Mouse (Mus musculus): ENCODE measurements around the gene Ptprm. TPM values are rescaled to one million over a fixed set of nuclear protein-coding genes. Genes with fewer than 3 reads are reported as not detected.

Gene Ptprm
- polyA plus RNA-seq, 2 experiments = 0.66 to 0.79 TPM

DNA sequence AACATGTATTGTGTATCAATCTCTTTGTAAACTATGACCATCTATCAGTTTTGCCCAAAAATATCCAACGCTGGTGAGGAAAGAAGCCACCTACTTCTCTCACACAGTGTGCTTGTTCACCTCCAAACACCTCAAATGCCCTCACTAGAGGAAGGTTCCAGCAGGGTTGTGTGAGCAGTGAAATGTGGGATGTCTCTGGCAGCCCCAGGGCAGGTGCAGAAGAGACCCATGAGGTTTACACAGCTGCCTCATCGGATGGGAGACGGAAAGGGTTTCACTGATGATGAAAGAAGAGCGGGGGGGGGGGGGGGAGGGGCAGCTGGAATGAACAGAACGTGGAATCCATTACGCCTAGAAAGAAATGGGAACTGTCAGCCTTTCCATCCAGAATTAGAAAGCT lies 98.1 kb downstream of the Ptprm start:
- ATAC-seq (ENCODE audit: insufficient read depth) = no peak

DNA sequence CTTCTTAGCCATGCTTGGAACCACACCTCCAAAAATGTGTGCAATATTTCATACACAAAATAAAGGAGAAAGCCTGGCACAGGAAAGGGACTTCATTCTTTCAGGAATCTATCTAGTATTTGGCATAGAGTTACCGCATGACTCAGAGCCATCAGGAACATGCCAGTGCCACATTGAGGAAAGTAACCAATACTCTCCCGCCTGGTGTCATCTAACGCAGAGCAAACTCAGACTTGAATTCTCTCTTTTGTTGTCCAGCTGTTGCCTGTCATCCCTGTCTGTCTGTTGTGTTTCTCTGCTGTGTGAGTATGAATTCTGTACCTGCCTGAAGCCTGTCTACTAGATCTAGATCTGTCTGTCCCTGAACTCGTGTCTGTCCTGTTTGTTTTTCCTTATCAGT lies 100.8 kb downstream of the Ptprm start:
- no peaks in the 10 kb centered on the region for H3K36me3 ChIP-seq (replicated peaks; ENCODE audit: control insufficient read depth, insufficient read depth, low read depth)
- H3K4me2 ChIP-seq (ENCODE audit: low read depth) = no peak overlapping the region
- H3K27ac ChIP-seq = no peak overlapping the region
- no peak overlapping the region for H3K4me3 ChIP-seq (ENCODE audit: insufficient read depth in 1 of 2, low read depth in 2 of 2, low read length in 2 of 2)
- 56% methylated on average over 4 of the region's 4 CpGs for WGBS (ENCODE audit: insufficient replicate concordance)
- TF ChIP-seq EP300 (IDR thresholded peaks at IDR 0.05; ENCODE audit: low read depth) (no peak), CTCF (IDR thresholded peaks at IDR 0.05; ENCODE audit: low read depth) (no peak)
- no peaks in the 10 kb centered on the region for H3K9me3 ChIP-seq (ENCODE audit: control insufficient read depth, low read length)
- no peak for ATAC-seq (ENCODE audit: insufficient read depth)
- no peaks in the 10 kb centered on the region for H3K27me3 ChIP-seq (ENCODE audit: control insufficient read depth, insufficient read depth, low read length)
- H3K4me1 ChIP-seq (replicated peaks; ENCODE audit: control insufficient read depth in 2 of 2, insufficient read depth in 2 of 2, low read length in 1 of 2) = no peaks in the 10 kb centered on the region
- H3K9ac ChIP-seq (replicated peaks) = no peak overlapping the region
- DNase-seq (ENCODE audit: low read depth in 3 of 3, low spot score in 3 of 3) = no peak

More for the DNA sequence above, 98.1 kb downstream of the Ptprm start:
- TF ChIP-seq CTCF (IDR thresholded peaks at IDR 0.05; ENCODE audit: low read depth) (no peak), EP300 (IDR thresholded peaks at IDR 0.05; ENCODE audit: low read depth) (no peak)
- 59% methylated on average over 5 of the region's 6 CpGs for WGBS (ENCODE audit: insufficient replicate concordance)
- no peak overlapping the region for H3K27ac ChIP-seq
- no peaks in the 10 kb centered on the region for H3K9me3 ChIP-seq (ENCODE audit: control insufficient read depth, low read length)
- no peaks in the 10 kb centered on the region for H3K36me3 ChIP-seq (replicated peaks; ENCODE audit: control insufficient read depth, insufficient read depth, low read depth)
- H3K4me1 ChIP-seq (replicated peaks; ENCODE audit: control insufficient read depth in 2 of 2, insufficient read depth in 2 of 2, low read length in 1 of 2) = no peaks in the 10 kb centered on the region
- no peak overlapping the region for H3K4me2 ChIP-seq (ENCODE audit: low read depth)
- H3K4me3 ChIP-seq (ENCODE audit: insufficient read depth in 1 of 2, low read depth in 2 of 2, low read length in 2 of 2) = no peak overlapping the region
- no peak overlapping the region for H3K9ac ChIP-seq (replicated peaks)
- no peak for DNase-seq (ENCODE audit: low read depth in 3 of 3, low spot score in 3 of 3)
- no peaks in the 10 kb centered on the region for H3K27me3 ChIP-seq (ENCODE audit: control insufficient read depth, insufficient read depth, low read length)

DNA sequence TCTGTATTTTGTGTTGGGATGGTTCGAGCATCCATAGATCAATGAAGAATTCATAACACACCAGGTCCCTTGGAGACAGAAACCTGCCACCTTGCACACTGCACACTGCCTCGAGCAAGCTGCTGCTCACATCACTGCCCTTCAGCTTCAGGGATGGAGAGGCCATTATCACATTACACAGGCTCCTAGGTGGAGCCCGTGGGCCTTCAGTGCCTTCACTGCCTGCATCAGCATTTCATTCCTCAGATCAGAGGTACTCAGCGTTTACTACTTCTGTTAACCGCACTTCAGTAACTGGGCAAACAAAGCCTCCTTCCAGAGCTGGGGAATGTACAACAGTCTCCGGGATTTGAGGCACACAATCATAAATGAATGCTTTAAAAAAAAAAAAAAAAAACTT lies 101.3 kb downstream of the Ptprm start:
- Histone ChIP-seq H3K27me3 (ENCODE audit: control insufficient read depth, insufficient read depth, low read length) (no peaks in the 10 kb centered on the region), H3K36me3 (replicated peaks; ENCODE audit: control insufficient read depth, insufficient read depth, low read depth) (no peaks in the 10 kb centered on the region), H3K4me3 (ENCODE audit: insufficient read depth in 1 of 2, low read depth in 2 of 2, low read length in 2 of 2) (no peak overlapping the region), H3K27ac (no peak overlapping the region), H3K4me2 (ENCODE audit: low read depth) (no peak overlapping the region), H3K4me1 (replicated peaks; ENCODE audit: control insufficient read depth in 2 of 2, insufficient read depth in 2 of 2, low read length in 1 of 2) (no peaks in the 10 kb centered on the region), H3K9ac (replicated peaks) (no peak overlapping the region), H3K9me3 (ENCODE audit: control insufficient read depth, low read length) (no peaks in the 10 kb centered on the region)
- DNase-seq (ENCODE audit: low read depth in 3 of 3, low spot score in 3 of 3) (no peak), ATAC-seq (ENCODE audit: insufficient read depth) (no peak)
- TF ChIP-seq CTCF (IDR thresholded peaks at IDR 0.05; ENCODE audit: low read depth) (no peak), EP300 (IDR thresholded peaks at IDR 0.05; ENCODE audit: low read depth) (no peak)
- WGBS (ENCODE audit: insufficient replicate concordance) = 58% methylated on average over 6 of the region's 6 CpGs

DNA sequence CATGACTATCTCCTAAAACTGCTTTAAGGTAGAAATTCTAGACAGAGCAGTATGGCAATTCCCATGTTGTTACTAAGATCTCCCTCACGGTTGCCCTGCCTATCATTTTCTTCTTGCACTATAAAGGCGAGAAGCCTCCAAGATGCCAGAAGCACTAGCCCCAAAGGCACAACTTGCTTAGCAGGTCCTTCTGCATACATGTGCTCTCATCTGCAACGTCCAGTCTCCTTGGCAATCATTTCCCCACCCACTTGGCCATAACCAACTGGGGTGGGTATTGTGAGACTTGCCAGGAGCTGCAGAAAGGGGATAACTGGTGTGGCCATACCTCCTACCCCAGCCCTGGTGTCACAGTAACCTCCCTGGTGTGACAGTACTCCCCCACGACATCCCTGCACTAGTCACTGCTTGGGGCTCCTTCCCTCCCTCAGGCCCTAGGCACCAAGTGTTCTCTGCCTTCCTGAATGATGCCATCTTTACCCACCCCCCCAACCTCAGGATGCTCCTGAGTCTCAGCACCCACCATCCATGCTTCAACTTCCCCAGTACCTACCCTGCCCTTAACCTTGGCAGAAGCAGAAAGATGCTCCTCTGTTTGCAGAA lies 108.9 kb downstream of the Ptprm start:
- 51% methylated on average over 4 of the region's 4 CpGs for WGBS (ENCODE audit: insufficient replicate concordance)
- Histone ChIP-seq H3K9me3 (ENCODE audit: control insufficient read depth, low read length) (no peaks in the 10 kb centered on the region), H3K4me3 (ENCODE audit: insufficient read depth in 1 of 2, low read depth in 2 of 2, low read length in 2 of 2) (no peak overlapping the region), H3K9ac (replicated peaks) (no peak overlapping the region), H3K4me1 (replicated peaks; ENCODE audit: control insufficient read depth in 2 of 2, insufficient read depth in 2 of 2, low read length in 1 of 2) (no peaks in the 10 kb centered on the region), H3K27ac (no peak overlapping the region), H3K27me3 (ENCODE audit: control insufficient read depth, insufficient read depth, low read length) (no peaks in the 10 kb centered on the region), H3K4me2 (ENCODE audit: low read depth) (no peak overlapping the region), H3K36me3 (replicated peaks; ENCODE audit: control insufficient read depth, insufficient read depth, low read depth) (no peaks in the 10 kb centered on the region)
- no peak for TF ChIP-seq CTCF (IDR thresholded peaks at IDR 0.05; ENCODE audit: low read depth)
- TF ChIP-seq EP300 (IDR thresholded peaks at IDR 0.05; ENCODE audit: low read depth) = no peak
- ATAC-seq (ENCODE audit: insufficient read depth) (no peak), DNase-seq (ENCODE audit: low read depth in 3 of 3, low spot score in 3 of 3) (no peak)

DNA sequence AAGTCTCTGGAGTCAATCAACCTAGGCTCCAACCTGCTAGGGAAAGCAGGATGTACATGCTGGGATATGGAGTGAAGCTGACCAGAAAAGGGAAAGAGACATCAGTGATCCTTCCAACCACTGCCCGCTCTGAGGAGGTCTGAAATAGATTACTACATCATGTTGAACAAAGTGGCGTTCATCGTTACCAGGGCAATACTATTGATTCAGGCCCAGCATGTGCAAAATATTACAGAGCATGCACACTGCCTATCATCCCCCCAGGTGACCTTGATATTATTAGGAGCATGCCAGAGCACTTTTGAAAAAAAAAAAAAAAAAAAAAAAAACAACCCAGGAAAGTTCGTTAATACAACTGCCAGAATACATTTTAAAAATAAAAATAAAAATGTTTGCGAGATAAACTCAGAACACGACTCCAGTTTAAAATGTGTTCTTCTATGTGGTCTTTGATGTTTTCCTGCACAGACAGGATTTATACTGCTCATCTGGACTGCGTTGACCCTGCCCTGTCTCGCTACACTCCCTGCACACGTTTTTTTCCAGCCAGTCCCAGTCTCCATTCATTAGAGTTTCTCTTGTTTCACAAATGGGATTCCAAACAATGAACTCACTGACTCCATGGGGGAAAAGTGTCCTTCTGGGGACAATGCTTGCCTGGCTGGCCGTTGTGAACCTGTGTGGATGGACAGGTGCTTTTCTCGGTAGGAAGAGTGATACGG lies 111.3 kb downstream of the Ptprm start:
- WGBS (ENCODE audit: insufficient replicate concordance) = 69% methylated on average over 12 of the region's 12 CpGs
- no peaks in the 10 kb centered on the region for H3K36me3 ChIP-seq (replicated peaks; ENCODE audit: control insufficient read depth, insufficient read depth, low read depth)
- ATAC-seq (ENCODE audit: insufficient read depth) (no peak), DNase-seq (ENCODE audit: low read depth in 3 of 3, low spot score in 3 of 3) (no peak)
- no peak overlapping the region for H3K9ac ChIP-seq (replicated peaks)
- H3K27ac ChIP-seq = no peak overlapping the region
- no peaks in the 10 kb centered on the region for H3K9me3 ChIP-seq (ENCODE audit: control insufficient read depth, low read length)
- H3K4me3 ChIP-seq (ENCODE audit: insufficient read depth in 1 of 2, low read depth in 2 of 2, low read length in 2 of 2) = no peak overlapping the region
- H3K4me1 ChIP-seq (replicated peaks; ENCODE audit: control insufficient read depth in 2 of 2, insufficient read depth in 2 of 2, low read length in 1 of 2) = no peaks in the 10 kb centered on the region
- TF ChIP-seq EP300 (IDR thresholded peaks at IDR 0.05; ENCODE audit: low read depth) (no peak), CTCF (IDR thresholded peaks at IDR 0.05; ENCODE audit: low read depth) (no peak)
- no peak overlapping the region for H3K4me2 ChIP-seq (ENCODE audit: low read depth)
- no peaks in the 10 kb centered on the region for H3K27me3 ChIP-seq (ENCODE audit: control insufficient read depth, insufficient read depth, low read length)

All from liver, embryonic 14.5 days (tissue).